Mouse (Mus musculus): ENCODE results near the gene Pithd1.

Pithd1 gene

DNA sequence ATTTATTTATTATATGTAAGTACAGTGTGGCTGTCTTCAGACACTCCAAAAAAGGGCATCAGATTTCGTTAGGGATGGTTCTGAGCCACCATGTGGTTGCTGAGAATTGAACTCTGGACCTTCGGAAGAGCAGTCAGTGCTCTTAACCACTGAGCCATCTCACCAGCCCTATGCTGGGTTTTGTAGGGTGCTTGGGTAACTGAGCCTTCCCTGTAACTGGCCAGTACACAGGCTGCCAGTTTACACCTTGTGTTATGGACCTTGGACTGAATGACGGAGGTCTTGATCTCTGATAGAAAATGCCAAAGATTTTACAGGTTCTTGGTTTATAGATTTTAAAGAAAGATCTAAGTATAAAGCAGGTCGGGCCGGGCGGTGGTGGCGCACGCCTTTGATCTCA lies 56.8 kb downstream of the Pithd1 start:
- no peak for DNase-seq (ENCODE audit: low spot score in 2 of 2)

GRCm38 (mm10) chr4:135929828-135930227 lies 57.2 kb downstream of the Pithd1 start:
- no peak for DNase-seq (ENCODE audit: low spot score in 2 of 2)

DNA sequence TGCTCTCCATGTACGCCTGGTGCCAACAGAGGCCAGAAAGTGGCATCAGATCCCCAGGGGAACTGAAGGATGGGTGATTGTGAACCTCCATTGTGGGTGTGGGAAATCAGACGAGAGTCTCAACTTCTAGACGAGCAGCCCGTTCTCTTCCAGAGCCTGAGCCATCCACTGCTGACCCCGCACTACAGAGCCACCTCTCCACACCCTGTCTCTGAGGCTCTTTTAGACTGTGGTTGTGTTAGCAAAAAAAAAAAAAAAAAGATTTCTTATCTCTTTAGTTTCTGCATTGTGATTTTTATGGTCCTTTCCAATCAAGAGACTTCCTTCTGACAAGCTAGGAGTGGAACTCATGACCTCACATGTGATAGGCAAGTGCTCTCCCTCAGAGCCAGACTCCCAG lies 57.7 kb downstream of the Pithd1 start:
- DNase-seq (ENCODE audit: low spot score in 2 of 2), result no peak

DNA sequence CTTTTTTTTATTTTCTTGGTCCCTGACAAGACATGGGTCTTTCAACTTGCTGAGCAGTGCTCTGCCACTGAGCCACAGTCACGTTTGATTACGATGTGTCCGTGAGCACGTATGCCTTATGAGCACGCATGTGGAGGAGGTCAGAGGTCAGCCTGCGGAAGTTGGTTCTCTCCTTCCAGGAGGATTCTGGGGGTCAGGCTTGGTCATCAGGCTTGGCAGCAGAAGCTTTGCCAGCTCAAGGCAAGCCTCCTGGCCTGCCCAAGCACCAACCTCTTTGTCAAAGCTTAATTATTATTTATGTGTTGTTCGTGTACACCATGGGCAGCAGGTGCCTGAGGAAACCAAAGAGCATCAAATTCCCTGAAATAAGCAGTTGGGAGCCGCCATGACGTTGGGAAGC lies 58.7 kb downstream of the Pithd1 start:
- DNase-seq (ENCODE audit: low spot score in 2 of 2), result no peak

DNA sequence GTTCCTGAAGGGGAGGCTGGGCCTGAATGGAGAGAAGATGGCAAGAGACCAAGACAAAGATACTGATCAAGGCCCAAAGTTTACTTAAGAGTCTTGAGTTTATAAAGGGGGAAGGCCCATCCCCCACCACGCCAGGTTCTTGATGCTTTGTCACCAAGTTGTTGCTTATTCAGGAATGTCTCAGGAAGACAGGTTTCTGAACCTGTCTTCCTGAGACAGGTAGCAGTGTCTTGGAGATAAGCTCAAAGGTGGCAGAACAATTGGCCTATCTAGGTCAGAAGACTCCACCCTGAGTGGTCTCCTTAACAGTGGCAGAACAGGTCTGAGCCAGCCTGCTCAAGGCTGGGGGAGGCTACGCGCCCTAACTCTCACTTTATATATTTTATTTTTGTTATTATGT lies 60.2 kb downstream of the Pithd1 start:
- DNase-seq (ENCODE audit: low spot score in 2 of 2), result no peak

- DNase-seq (ENCODE audit: low spot score in 2 of 2), result no peak
These were observed 60.8 kb downstream of the Pithd1 start for GRCm38 (mm10) chr4:135926195-135926808.
